Mouse (Mus musculus) C2C12 (cell line): ENCODE measurements around the gene Vti1a.

Experiments
- CEBPB ChIP-seq: IDR thresholded peaks from one replicate; pipeline ENCODE4 v1.6.1; 2011; ENCODE audit warnings: low read depth, mild to moderate bottlenecking, control low read depth, moderate library complexity
- CTCF ChIP-seq: IDR thresholded peaks from one replicate; pipeline ENCODE4 v1.5.1; 2011; ENCODE audit not compliant: control insufficient read depth, insufficient read depth, insufficient read length
- FOSL1 ChIP-seq: IDR thresholded peaks from one replicate; pipeline ENCODE4 v1.8.0; 2011; ENCODE audit warnings: mild to moderate bottlenecking, low read length; ENCODE audit not compliant: poor library complexity, insufficient read depth, severe bottlenecking
- MAX ChIP-seq: IDR thresholded peaks from one replicate; pipeline ENCODE4 v1.6.1; 2011; ENCODE audit warnings: mild to moderate bottlenecking, control low read depth
- MYOD1 ChIP-seq: IDR thresholded peaks from one replicate; pipeline ENCODE4 v1.6.1; 2011; ENCODE audit warnings: low read depth; ENCODE audit not compliant: control insufficient read depth, insufficient read length
- MYOG ChIP-seq: IDR thresholded peaks from one replicate; pipeline ENCODE4 v1.6.1; 2011; ENCODE audit not compliant: control insufficient read depth, insufficient read length; ENCODE audit errors: extremely low read depth
- USF1 ChIP-seq: IDR thresholded peaks from one replicate; pipeline ENCODE4 v1.6.1; 2011; ENCODE audit warnings: low read depth, mild to moderate bottlenecking, control low read depth, moderate library complexity

- no peak for TF ChIP-seq CTCF
- no peak for TF ChIP-seq CEBPB
- no peak for TF ChIP-seq USF1
- TF ChIP-seq MYOD1, result no peak
- no peak for TF ChIP-seq MAX
- no peak for TF ChIP-seq MYOG
- no peak for TF ChIP-seq FOSL1
Measured at GRCm38 (mm10) chr19:55651017-55651416, 334.9 kb downstream of the Vti1a start.
